Mouse (Mus musculus): ENCODE measurements at regions not wholly inside any gene's neighbourhood (a gene's known extent, or its start where the extent isn't known, plus 50 kb on each side); places are given as distances from the start of the nearest gene placed in this dataset.
A peak's percentile ranks its signal among the peaks of the same experiment; 100 is the strongest.
"Not testable (repeated sequence)": the region's sequence is repeated elsewhere in the genome, so short reads cannot be mapped to it uniquely, and the experiment has no call there.

DNA sequence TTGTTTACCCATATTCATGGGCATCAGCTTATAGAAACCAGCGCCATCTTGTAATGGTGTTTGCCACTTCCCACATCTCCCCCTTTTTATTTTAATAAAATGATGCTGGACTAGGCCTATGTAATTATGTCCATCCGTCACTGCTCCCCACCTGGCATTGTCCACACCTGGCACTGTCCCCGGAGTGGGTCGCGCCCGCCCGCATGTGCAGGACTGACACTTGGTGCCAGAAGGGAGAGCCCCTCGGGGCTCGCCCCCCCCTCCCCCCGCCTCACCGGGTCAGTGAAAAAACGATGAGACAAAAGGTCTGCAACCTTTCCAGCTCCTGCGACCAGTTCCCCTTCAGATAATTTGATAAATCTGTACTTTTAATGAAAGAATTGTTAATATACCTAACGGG is 450.8 kb upstream of the Epha6 start:
- WGBS: 65% methylated on average over 14 of the region's 14 CpGs
- not testable (repeated sequence) for H3K4me3 ChIP-seq (ENCODE audit: low read depth, low read length); H3K27ac ChIP-seq (ENCODE audit: low read depth, low read length); H3K9ac ChIP-seq (replicated peaks; ENCODE audit: low read depth, low read length); H3K36me3 ChIP-seq (ENCODE audit: control insufficient read depth, insufficient read depth, low read length); H3K9me3 ChIP-seq (ENCODE audit: control insufficient read depth, low read length); ATAC-seq (ENCODE audit: low read depth); H3K27me3 ChIP-seq (ENCODE audit: control insufficient read depth, insufficient read depth, low read length); H3K4me2 ChIP-seq (ENCODE audit: low read depth, low read length); H3K4me1 ChIP-seq (ENCODE audit: control insufficient read depth, insufficient read depth, low read length)

DNA sequence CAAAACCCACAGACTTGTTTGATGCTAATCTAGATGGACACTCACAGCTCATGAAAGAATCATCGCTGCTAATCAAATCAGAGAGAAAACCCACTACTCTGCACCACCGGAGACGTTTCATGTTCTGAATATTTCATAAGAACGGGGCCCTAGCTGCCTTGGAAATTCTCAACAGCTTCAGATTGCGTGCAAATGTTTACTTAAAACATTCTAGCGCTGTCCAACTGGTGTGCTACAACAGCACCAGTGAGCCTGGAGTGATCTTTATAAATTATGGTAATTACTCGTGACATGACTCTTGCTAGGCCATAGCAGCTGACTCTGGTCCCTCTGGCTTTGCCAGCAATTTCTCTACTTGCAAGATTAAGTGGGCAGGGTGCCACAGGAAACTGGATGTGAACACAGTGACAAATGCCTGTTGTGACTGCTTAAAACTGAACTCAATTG is 435.8 kb upstream of the Epha6 start:
- H3K36me3 ChIP-seq (ENCODE audit: control insufficient read depth, insufficient read depth, low read length): no peaks in the 10 kb centered on the region
- no peaks in the 10 kb centered on the region for H3K27me3 ChIP-seq (ENCODE audit: control insufficient read depth, insufficient read depth, low read length)
- H3K4me2 ChIP-seq (ENCODE audit: low read depth, low read length): no peak overlapping the region
- H3K4me3 ChIP-seq (ENCODE audit: low read depth, low read length): no peak overlapping the region
- H3K27ac ChIP-seq (ENCODE audit: low read depth, low read length): 0 out of 2 replicates have a peak overlapping the region, but pooled peaks have one; percentile 5
- no peaks in the 10 kb centered on the region for H3K4me1 ChIP-seq (ENCODE audit: control insufficient read depth, insufficient read depth, low read length)
- ATAC-seq (ENCODE audit: low read depth): 0 out of 2 replicates have a peak, but pooled peaks have one; percentile 31
- no peaks in the 10 kb centered on the region for H3K9me3 ChIP-seq (ENCODE audit: control insufficient read depth, low read length)
- 63% methylated on average over 7 of the region's 7 CpGs for WGBS
- H3K9ac ChIP-seq (replicated peaks; ENCODE audit: low read depth, low read length): no peak overlapping the region

Data from neural tube, embryonic 14.5 days (tissue).